Mouse (Mus musculus) splenic B cell, adult 2 months (primary cell): ENCODE results near the gene Fh1.
A peak's percentile ranks its signal among the peaks of the same experiment; 100 is the strongest.

ENCODE experiments used
- DNase-seq: peaks from one replicate; pipeline ENCODE4 v3.0.0-alpha.2; 2011; ENCODE audit warnings: low read depth, low spot score
- H3K27me3 ChIP-seq: 2 replicates; pipeline ENCODE4 v1.6.1; 2012; ENCODE audit warnings: mild to moderate bottlenecking, low read length, moderate library complexity, mixed read lengths; ENCODE audit not compliant: control insufficient read depth, poor library complexity, insufficient read depth, severe bottlenecking
- H3K36me3 ChIP-seq: 2 replicates; pipeline ENCODE4 v1.6.1; 2012; ENCODE audit warnings: mild to moderate bottlenecking, low read length, moderate library complexity, mixed read lengths; ENCODE audit not compliant: control insufficient read depth, poor library complexity, insufficient read depth, severe bottlenecking

Gene Fh1

GRCm38 (mm10) chr1:175632470-175632869 is 7.0 kb upstream of the Fh1 start:
- H3K36me3 ChIP-seq, result no peaks in the 10 kb centered on the region
- peak; percentile 35 for DNase-seq
- H3K27me3 ChIP-seq, result no peaks in the 10 kb centered on the region

- no peaks in the 10 kb centered on the region for H3K27me3 ChIP-seq
- no peaks in the 10 kb centered on the region for H3K36me3 ChIP-seq
- DNase-seq, result peak; percentile 76
Measured at GRCm38 (mm10) chr1:175631721-175632221, 6.3 kb upstream of the Fh1 start.

GRCm38 (mm10) chr1:175631080-175631479 is 5.6 kb upstream of the Fh1 start:
- DNase-seq, result no peak
- Histone ChIP-seq H3K27me3 (no peaks in the 10 kb centered on the region), H3K36me3 (no peaks in the 10 kb centered on the region)

GRCm38 (mm10) chr1:175630345-175630744 is 4.9 kb upstream of the Fh1 start:
- no peak for DNase-seq
- no peaks in the 10 kb centered on the region for H3K36me3 ChIP-seq
- no peaks in the 10 kb centered on the region for H3K27me3 ChIP-seq

GRCm38 (mm10) chr1:175629248-175629647 is 3.8 kb upstream of the Fh1 start:
- Histone ChIP-seq H3K27me3 (no peaks in the 10 kb centered on the region), H3K36me3 (no peaks in the 10 kb centered on the region)
- no peak for DNase-seq

- Histone ChIP-seq H3K36me3 (no peaks in the 10 kb centered on the region), H3K27me3 (no peaks in the 10 kb centered on the region)
- DNase-seq, result peak; percentile 87
Measured at GRCm38 (mm10) chr1:175625990-175626692, 706 bp upstream of the Fh1 start.

- Histone ChIP-seq H3K36me3 (no peaks in the 10 kb centered on the region; the same call in 1 of the 2 replicates), H3K27me3 (no peaks in the 10 kb centered on the region)
- DNase-seq, result no peak
Measured at GRCm38 (mm10) chr1:175623656-175624055, 1.8 kb downstream of the Fh1 start.

- Histone ChIP-seq H3K27me3 (no peaks in the 10 kb centered on the region), H3K36me3 (peaks cover 7% of the 10 kb centered on the region)
- no peak for DNase-seq
Measured at GRCm38 (mm10) chr1:175619814-175620431, 5.5 kb downstream of the Fh1 start, which contains the start of gene Kmo. TSS of gene Kmo (plus strand) at chr1:175620381.

- no peak for DNase-seq
- Histone ChIP-seq H3K27me3 (no peaks in the 10 kb centered on the region), H3K36me3 (peaks cover 25% of the 10 kb centered on the region)
Measured at GRCm38 (mm10) chr1:175614992-175615391, 10.4 kb downstream of the Fh1 start.

GRCm38 (mm10) chr1:175608708-175609107 is 16.7 kb downstream of the Fh1 start:
- Histone ChIP-seq H3K36me3 (peaks cover 40% of the 10 kb centered on the region), H3K27me3 (no peaks in the 10 kb centered on the region)
- DNase-seq, result no peak

- no peak for DNase-seq
- Histone ChIP-seq H3K36me3 (peaks cover 39% of the 10 kb centered on the region), H3K27me3 (no peaks in the 10 kb centered on the region)
Measured at GRCm38 (mm10) chr1:175607838-175608585, 17.4 kb downstream of the Fh1 start.

GRCm38 (mm10) chr1:175607308-175607707 is 18.1 kb downstream of the Fh1 start:
- Histone ChIP-seq H3K27me3 (no peaks in the 10 kb centered on the region), H3K36me3 (peaks cover 36% of the 10 kb centered on the region)
- no peak for DNase-seq

GRCm38 (mm10) chr1:175603390-175603789 is 22.0 kb downstream of the Fh1 start:
- DNase-seq, result peak; percentile 27
- H3K27me3 ChIP-seq, result no peaks in the 10 kb centered on the region
- H3K36me3 ChIP-seq, result peaks cover 33% of the 10 kb centered on the region

GRCm38 (mm10) chr1:175602231-175602630 is 23.2 kb downstream of the Fh1 start:
- Histone ChIP-seq H3K27me3 (no peaks in the 10 kb centered on the region), H3K36me3 (peaks cover 24% of the 10 kb centered on the region)
- no peak for DNase-seq

GRCm38 (mm10) chr1:175592832-175593231 is 32.6 kb downstream of the Fh1 start:
- H3K36me3 ChIP-seq, result no peaks in the 10 kb centered on the region
- no peaks in the 10 kb centered on the region for H3K27me3 ChIP-seq
- no peak for DNase-seq
